Mouse (Mus musculus): ENCODE results near the gene Cabp1. TPM values are rescaled to one million over a fixed set of nuclear protein-coding genes. Genes with fewer than 3 reads are reported as not detected.

The Cabp1 gene
- 444 and 462 TPM in 2 replicates for polyA plus RNA-seq (2012; rRNA removed)

GRCm38 (mm10) chr5:115193669-115194625, at the start of gene Cabp1:
Gene Cabp1, minus strand, starts transcription at chr5:115194381.
- H3K27ac ChIP-seq (ENCODE audit: insufficient read depth, low read length) = peak within 1 kb of the TSS; percentile 87
- no peaks in the 10 kb centered on the region for H3K4me1 ChIP-seq (ENCODE audit: control insufficient read depth, insufficient read depth, low read length)
- 0 out of 2 replicates have a peak, but pooled peaks have one; percentile 1 for TF ChIP-seq CTCF (IDR thresholded peaks at IDR 0.05; ENCODE audit: extremely low read depth, insufficient read depth, low read length)
- TF ChIP-seq POLR2A (IDR thresholded peaks at IDR 0.05; ENCODE audit: extremely low read depth, insufficient read depth, low read length) = no peak
- H3K4me3 ChIP-seq (ENCODE audit: insufficient read depth, low read length) = peak within 1 kb of the TSS; percentile 54

- TF ChIP-seq POLR2A (IDR thresholded peaks at IDR 0.05; ENCODE audit: extremely low read depth, insufficient read depth, low read length) (no peak), CTCF (IDR thresholded peaks at IDR 0.05; ENCODE audit: extremely low read depth, insufficient read depth, low read length) (no peak)
- Histone ChIP-seq H3K27ac (ENCODE audit: insufficient read depth, low read length) (0 out of 2 replicates have a peak overlapping the region, but pooled peaks have one; percentile 27), H3K4me3 (ENCODE audit: insufficient read depth, low read length) (peak overlapping the region; percentile 2)
These were observed 46.0 kb upstream of the Cabp1 start for GRCm38 (mm10) chr5:115240191-115240590.

GRCm38 (mm10) chr5:115238729-115239195, 44.6 kb upstream of the Cabp1 start:
- TF ChIP-seq CTCF (IDR thresholded peaks at IDR 0.05; ENCODE audit: extremely low read depth, insufficient read depth, low read length) = no peak
- no peak for TF ChIP-seq POLR2A (IDR thresholded peaks at IDR 0.05; ENCODE audit: extremely low read depth, insufficient read depth, low read length)
- Histone ChIP-seq H3K4me1 (ENCODE audit: control insufficient read depth, insufficient read depth, low read length) (peaks cover 4% of the 10 kb centered on the region; the same call in 1 of the 2 replicates), H3K27ac (ENCODE audit: insufficient read depth, low read length) (no peak overlapping the region), H3K4me3 (ENCODE audit: insufficient read depth, low read length) (peak overlapping the region; percentile 87)

More at GRCm38 (mm10) chr5:115240191-115240590, 46.0 kb upstream of the Cabp1 start:
- peaks cover 4% of the 10 kb centered on the region; the same call in 1 of the 2 replicates for H3K4me1 ChIP-seq (ENCODE audit: control insufficient read depth, insufficient read depth, low read length)

- TF ChIP-seq POLR2A (IDR thresholded peaks at IDR 0.05; ENCODE audit: extremely low read depth, insufficient read depth, low read length) = peak; percentile 87; the same call in 1 of the 2 replicates
- no peak for TF ChIP-seq CTCF (IDR thresholded peaks at IDR 0.05; ENCODE audit: extremely low read depth, insufficient read depth, low read length)
- H3K4me1 ChIP-seq (ENCODE audit: control insufficient read depth, insufficient read depth, low read length) = peaks cover 4% of the 10 kb centered on the region; the same call in 1 of the 2 replicates
- H3K27ac ChIP-seq (ENCODE audit: insufficient read depth, low read length) = peak overlapping the region; percentile 88
- peak overlapping the region; percentile 87 for H3K4me3 ChIP-seq (ENCODE audit: insufficient read depth, low read length)
These were observed 43.9 kb upstream of the Cabp1 start for GRCm38 (mm10) chr5:115237803-115238728.

- Histone ChIP-seq H3K4me1 (ENCODE audit: control insufficient read depth, insufficient read depth, low read length) (peaks cover 6% of the 10 kb centered on the region), H3K4me3 (ENCODE audit: insufficient read depth, low read length) (peak within 1 kb of the TSS; percentile 44), H3K27ac (ENCODE audit: insufficient read depth, low read length) (peak within 1 kb of the TSS; percentile 77)
- peak; percentile 93 for TF ChIP-seq CTCF (IDR thresholded peaks at IDR 0.05; ENCODE audit: extremely low read depth, insufficient read depth, low read length)
- TF ChIP-seq POLR2A (IDR thresholded peaks at IDR 0.05; ENCODE audit: extremely low read depth, insufficient read depth, low read length) = no peak
These were observed 41.6 kb upstream of the Cabp1 start, which contains the start of gene Pop5 for GRCm38 (mm10) chr5:115235786-115236263. Gene Pop5, plus strand, starts transcription at chr5:115235836.

GRCm38 (mm10) chr5:115235323-115235771, 41.2 kb upstream of the Cabp1 start:
- no peak for TF ChIP-seq CTCF (IDR thresholded peaks at IDR 0.05; ENCODE audit: extremely low read depth, insufficient read depth, low read length)
- Histone ChIP-seq H3K4me3 (ENCODE audit: insufficient read depth, low read length) (peak overlapping the region; percentile 44), H3K4me1 (ENCODE audit: control insufficient read depth, insufficient read depth, low read length) (peaks cover 7% of the 10 kb centered on the region), H3K27ac (ENCODE audit: insufficient read depth, low read length) (peak overlapping the region; percentile 77)

GRCm38 (mm10) chr5:115234519-115234918, 40.3 kb upstream of the Cabp1 start:
- H3K4me3 ChIP-seq (ENCODE audit: insufficient read depth, low read length) = no peak overlapping the region
- H3K27ac ChIP-seq (ENCODE audit: insufficient read depth, low read length) = no peak overlapping the region
- TF ChIP-seq POLR2A (IDR thresholded peaks at IDR 0.05; ENCODE audit: extremely low read depth, insufficient read depth, low read length) = no peak
- TF ChIP-seq CTCF (IDR thresholded peaks at IDR 0.05; ENCODE audit: extremely low read depth, insufficient read depth, low read length) = no peak
- H3K4me1 ChIP-seq (ENCODE audit: control insufficient read depth, insufficient read depth, low read length) = peaks cover 4% of the 10 kb centered on the region

GRCm38 (mm10) chr5:115233031-115233780, 39.0 kb upstream of the Cabp1 start:
- H3K27ac ChIP-seq (ENCODE audit: insufficient read depth, low read length) = no peak overlapping the region
- TF ChIP-seq CTCF (IDR thresholded peaks at IDR 0.05; ENCODE audit: extremely low read depth, insufficient read depth, low read length) (no peak), POLR2A (IDR thresholded peaks at IDR 0.05; ENCODE audit: extremely low read depth, insufficient read depth, low read length) (no peak)
- H3K4me1 ChIP-seq (ENCODE audit: control insufficient read depth, insufficient read depth, low read length) = peaks cover 4% of the 10 kb centered on the region
- H3K4me3 ChIP-seq (ENCODE audit: insufficient read depth, low read length) = no peak overlapping the region
